Mouse (Mus musculus): ENCODE measurements around the gene P2ry10. TPM values are rescaled to one million over a fixed set of nuclear protein-coding genes. Genes with fewer than 3 reads are reported as not detected.
"Not testable (repeated sequence)": the region's sequence is repeated elsewhere in the genome, so short reads cannot be mapped to it uniquely, and the experiment has no call there.

P2ry10 gene
- not detected for total RNA-seq (2021)
- long read RNA-seq, experiment 1: 0 reads
- long read RNA-seq, experiment 2: 0 reads

DNA sequence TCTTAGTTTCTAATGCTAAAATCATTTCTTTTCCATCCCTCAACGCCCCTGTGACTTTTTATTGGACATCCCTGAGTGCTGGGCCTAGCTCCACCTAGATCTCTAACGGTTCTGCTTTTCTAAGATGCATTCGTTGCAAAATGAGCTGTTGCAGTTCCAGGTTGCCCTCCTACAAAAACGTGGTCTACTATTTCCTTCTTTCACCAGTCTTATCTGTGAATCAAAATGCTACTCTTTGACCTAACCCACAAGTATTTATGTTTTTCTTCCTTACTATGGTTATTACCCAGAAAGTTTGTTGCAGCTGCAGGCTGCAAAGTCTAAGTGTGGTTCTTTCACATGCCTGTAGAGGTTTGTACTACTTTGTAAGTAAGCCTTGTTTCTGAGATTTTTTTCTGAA lies at the start of gene P2ry10:
TSS of gene P2ry10 (plus strand) at position 316 of the 400 bp plus-strand sequence.
- no peak for DNase-seq (ENCODE audit: low spot score in 2 of 2)

DNA sequence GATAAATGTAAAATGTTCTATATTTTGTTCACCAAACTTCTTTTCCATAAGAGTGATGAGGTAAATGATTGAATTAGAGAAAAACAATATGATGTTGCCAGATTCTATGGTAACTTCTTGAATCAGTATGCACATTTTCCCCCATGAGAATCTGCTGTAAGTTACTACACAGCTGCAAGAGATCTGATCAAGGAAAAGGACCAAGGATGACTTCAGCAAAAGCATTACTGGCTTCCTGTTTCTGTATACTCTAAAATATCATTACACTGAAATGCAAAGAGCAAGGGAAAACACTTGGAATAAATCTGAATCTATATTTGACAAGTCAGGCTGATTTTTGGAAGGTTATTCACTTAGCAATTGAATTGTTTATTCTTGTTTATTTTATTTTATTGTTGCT lies 49.1 kb upstream of the P2ry10 start:
- no peak for DNase-seq (ENCODE audit: low spot score in 2 of 2)

DNA sequence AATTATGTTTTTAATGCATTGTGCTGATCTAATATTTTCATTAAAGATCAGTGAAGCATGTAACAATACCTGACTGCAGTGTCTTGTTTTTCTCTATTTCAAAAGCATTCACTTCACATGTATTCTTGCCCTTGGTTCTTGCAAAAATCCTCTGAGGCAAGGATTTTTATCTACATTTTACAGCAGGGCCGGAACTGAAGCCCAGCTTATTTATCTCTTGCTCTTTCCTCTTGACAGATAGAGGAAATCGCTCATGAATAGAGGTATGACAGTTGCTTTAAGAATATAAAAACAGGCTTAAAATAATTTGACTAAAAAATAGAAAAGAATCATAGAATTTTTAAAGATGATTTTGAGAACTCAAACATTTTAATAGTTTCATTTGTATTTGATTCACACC lies 48.7 kb upstream of the P2ry10 start:
- no peak for DNase-seq (ENCODE audit: low spot score in 2 of 2)

DNA sequence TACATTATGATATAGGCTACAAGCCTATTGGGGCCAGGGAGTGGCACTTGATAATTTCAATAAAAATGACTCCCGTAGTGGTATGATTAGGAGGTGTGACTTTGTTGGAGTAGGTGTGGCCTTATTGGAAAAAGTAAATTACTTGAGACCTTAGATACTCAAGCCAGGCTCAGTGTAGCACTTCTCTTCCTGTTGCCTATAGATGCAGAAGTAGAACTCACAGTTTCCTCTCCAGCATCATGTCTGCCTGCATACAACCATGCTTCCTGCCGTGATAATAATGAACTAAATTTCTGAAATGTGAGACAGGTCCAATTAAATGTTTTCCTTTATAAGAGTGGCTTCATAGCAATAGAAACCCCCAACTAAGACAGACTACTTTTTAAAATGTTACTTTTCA lies 45.9 kb upstream of the P2ry10 start:
- DNase-seq (ENCODE audit: low spot score in 2 of 2): no peak

DNA sequence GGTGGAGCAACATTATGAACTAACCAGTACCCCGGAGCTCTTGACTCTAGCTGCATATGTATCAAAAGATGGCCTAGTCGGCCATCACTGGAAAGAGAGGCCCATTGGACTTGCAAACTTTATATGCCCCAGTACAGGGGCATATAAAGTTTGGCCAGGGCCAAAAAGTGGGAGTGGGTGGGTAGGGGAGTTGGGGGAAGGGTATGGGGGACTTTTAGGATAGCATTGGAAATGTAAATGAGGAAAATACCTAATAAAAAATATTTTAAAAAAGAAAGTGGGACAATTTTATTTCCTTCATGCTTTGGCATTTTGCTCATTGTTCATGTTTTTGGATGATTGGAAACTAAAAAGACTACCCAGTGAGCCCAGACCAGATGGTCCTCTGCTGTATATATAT lies 4.9 kb upstream of the P2ry10 start:
- not testable (repeated sequence) for DNase-seq (ENCODE audit: low spot score in 2 of 2)

DNA sequence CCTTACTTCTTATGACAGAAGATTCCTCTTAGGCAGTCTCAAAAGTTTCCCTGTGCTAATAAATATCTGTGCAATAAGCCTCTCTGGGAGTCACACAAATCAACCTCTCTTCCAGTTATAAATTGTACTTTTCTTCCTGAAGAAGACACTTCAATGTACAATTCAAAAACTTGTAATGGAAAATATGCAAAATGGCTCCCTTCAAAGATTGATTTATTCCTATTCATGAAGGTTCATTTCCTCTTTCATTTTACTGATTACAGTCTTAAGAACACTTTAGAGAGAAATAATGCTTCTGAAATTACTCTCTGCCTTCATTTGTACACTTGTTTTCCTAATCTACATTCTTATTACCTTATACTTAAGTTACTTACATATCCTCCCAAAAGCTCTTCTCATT lies 4.0 kb upstream of the P2ry10 start:
- no peak for DNase-seq (ENCODE audit: low spot score in 2 of 2)

DNA sequence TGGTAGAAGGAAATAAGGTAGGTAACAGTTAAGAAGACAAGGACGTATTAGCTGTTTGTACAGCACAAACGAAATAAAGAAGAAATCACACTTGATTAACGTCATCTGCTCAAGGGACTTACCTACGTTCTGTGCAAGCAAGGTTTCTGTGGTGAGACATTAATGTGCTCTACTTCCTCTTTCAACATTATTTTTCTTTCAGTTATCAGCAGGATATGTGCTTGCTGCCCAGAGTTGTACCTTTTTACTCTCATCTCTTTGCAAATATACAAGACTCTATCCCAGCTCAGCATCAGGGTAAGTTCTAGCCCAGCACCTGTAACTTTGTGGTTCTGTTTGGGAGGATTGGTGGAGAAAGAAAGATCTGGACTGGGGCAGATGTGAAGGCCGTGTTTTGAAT lies 839 bp downstream of the P2ry10 start:
- no peak for DNase-seq (ENCODE audit: low spot score in 2 of 2)

DNA sequence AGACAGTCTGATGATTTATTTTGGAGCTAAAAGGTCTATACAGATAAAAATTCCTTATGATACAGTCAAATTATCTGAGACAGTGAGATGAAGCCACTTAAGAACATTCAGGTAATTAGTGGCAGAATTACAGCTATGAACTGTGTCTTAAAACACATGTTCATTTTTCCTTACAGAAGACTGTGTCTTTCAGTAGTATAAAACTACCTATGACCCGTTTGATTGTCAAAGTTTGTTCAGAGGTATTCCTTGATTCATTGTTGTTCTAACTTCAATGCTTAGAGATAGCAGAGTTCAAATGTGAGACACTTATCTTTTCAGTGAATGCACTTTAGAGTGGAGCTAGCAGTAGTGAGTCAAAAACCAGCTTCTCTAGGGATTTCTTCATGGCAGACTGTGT lies 1.6 kb downstream of the P2ry10 start:
- DNase-seq (ENCODE audit: low spot score in 2 of 2): no peak

DNA sequence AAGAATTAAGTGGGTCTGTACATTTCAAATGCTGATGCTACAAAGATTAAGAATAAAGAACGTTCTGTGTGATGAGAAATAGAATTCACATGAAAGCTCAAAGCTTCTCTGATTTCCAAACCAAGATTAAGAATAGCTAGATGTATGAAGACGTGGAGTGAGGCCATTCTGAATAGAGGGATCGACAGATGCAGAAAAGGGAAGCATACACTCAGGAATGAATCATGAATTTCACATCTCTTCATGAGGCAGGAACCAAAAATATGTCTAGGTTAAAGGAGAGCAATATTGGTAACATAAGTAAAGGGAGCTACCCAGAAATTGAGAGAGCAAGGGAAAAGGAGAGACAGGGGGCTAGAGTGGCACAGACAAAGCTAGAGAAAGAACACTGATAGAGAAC lies 7.3 kb downstream of the P2ry10 start:
- DNase-seq (ENCODE audit: low spot score in 2 of 2): no peak

DNA sequence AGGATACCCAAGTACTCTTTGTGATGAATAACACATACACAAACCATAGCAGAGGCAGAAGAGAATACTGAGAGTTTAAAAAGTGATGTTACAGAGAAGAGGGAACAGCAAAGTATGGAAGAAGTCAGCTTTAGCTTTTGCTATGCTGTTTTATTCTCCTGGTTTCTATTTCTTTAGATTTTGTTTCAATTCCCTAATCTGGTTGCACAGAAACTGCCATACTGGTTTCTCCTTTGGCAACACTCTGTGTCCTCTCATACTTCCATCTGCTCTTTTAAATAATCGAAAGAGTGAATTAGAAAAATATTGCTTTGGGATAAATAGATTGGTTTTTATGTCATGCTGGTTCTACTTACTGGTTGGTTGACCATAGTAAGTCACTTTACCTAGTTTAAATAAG lies 28.0 kb downstream of the P2ry10 start:
- no peak for DNase-seq (ENCODE audit: low spot score in 2 of 2)

DNA sequence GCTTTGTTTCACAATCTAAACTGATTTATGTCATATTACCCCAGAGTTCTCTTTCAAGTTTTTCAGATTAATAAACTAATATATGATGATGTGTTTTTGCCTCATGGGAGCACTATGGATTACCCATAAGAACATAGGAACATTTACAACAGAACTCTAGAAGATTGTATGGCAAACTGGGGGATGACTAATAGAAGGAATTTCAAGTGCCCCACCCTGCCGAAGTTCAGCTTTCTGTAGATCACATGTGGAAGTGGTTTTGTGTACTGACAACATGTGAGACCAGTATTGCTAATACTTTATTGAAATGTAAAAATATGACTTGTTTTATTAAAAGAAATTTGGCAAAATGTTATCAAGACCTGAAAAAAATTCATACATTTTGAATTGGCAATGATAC lies 28.7 kb downstream of the P2ry10 start:
- DNase-seq (ENCODE audit: low spot score in 2 of 2): no peak

DNA sequence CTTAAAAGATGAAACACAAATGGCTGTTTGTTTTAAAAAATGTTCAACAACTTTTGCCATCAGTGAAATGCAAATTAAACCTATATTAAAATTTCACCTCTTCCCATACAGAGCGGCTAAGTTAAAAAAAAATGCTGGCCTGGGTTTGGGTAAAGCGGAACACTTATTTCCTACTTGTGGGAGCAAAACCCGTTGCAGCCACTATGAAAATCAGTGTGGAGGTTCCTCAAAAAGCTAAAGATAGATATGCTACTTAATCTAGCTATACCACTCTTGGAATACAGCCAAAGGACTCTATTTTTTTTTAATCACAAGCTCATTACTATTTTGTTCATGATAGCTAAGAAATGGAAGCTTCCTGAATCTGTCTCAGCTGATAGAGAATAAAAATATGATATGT lies 54.9 kb downstream of the P2ry10 start:
- no peak for DNase-seq (ENCODE audit: low spot score in 2 of 2)

DNA sequence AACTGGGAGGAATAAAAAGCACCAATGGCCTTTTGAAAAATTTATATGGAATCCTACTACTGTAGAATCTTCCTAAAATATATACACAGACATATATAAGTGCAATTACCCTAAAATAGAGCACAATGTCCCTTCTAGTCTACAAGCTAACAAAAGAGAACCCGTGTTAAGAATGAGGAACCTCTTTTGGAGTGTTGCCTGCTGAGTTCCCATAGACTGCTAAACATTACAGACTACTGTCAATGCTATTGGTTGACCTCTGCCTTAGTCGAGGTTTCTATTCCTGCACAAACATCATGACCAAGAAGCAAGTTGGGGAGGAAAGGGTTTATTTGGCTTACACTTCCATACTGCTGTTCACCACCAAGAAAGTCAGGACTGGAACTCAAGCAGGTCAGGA lies 55.6 kb downstream of the P2ry10 start:
- no peak for DNase-seq (ENCODE audit: low spot score in 2 of 2)

DNA sequence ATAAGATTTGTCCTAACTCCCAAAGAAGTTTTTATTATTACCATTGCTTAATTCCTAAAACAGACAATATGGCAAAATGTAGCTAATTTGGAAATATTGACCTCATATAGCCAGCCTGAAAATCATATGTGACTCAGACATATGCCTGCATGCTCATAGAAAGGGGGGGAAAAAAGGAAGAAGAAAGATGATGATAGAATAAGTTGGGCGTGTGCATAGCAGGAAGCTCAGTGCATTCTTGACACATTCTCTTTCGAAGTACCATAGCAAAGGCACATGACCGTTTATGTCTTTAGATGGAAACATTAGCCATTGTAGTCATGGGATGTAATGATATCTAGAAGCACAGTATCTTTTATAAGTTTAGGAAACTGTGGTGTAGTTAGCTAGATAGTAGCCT lies 60.4 kb downstream of the P2ry10 start, which contains the start of gene P2ry10b:
TSS of gene P2ry10b (plus strand) at position 247 of the 400 bp plus-strand sequence.
- DNase-seq (ENCODE audit: low spot score in 2 of 2): no peak

DNA sequence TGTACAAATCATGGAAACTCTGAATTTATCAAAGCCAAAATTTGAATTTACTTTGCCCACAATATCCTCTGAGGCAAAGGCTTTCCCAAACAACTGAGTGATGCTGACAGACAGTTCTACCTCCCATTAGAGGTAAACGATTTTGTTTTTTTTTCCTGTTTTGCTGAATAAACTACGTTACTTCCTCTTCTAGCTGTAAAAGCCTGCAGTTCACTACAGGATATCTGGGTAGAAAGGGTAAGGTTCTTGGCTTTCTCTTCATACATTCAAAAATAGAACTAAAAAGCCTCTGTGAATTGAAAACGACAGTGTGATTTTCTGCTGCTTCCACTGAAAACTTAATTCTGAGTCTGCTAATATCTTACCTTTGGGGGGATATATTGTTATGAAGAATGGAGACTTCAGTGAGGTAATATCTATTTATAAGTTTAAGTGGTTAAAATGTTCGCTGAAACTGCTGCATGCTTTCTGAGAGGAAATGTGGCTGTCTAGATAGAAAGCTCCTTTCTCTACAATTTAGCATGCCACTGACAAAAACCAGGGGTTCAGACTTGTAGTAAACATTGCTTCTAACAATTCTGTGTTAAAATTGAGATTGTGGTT lies 61.2 kb downstream of the P2ry10 start:
- no peak for DNase-seq (ENCODE audit: low spot score in 2 of 2)

DNA sequence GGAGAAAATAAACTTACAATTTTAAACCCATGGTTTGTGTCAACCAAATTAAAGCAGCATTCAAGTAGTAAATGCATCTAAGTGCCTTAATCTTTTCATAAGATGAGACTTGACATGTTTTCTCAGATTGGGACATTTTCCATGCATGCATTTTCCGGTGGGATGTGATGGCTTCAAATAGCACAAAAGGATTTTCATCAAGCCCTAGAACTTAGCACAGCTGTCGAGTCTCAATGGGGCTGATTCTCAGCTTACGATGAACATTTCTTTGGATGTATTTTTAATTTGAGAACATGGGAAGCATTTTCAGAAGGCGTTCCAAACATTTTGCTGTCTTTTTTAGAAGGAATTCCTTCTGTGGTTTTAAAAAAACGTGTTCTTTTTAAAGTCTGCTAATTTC lies 61.7 kb downstream of the P2ry10 start:
- DNase-seq (ENCODE audit: low spot score in 2 of 2): no peak

DNA sequence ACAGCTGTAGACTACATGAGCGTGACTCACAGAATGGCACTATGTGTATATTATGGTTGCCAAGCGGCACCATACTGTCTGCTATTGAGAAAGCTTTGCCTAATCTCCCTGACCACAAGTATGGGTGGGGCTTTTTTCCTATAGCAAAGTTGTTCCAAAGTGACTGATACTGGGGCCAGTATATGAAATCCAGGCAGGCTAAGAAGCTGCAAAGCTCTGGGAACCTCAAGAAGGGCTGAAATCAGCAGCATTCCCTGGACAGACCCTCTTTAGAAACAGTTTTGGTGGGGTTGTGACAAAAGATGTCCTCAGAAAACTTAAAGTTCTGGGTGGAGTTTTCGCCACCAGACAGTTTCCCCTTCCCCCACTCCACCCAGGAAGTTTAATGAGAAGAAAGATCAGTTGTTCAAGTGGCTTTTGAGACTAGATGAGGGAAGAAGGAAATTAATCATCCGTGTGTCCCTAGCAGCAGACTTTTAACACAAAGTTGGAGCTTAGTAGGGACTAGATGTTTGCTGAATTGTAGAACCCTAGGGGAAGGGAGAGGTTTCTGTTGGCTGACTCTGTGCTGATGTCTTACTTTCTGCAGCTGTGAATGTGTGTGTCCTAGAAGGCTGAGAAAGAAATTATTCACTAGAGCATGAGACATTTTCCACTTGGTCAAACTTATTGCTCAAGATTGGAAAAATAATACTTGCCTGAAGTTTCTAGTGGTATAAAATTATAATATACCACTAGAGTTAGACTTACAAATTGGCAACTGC lies 62.6 kb downstream of the P2ry10 start:
- no peak for DNase-seq (ENCODE audit: low spot score in 2 of 2)

Other genes with a start within 250 kb of the P2ry10 start
- gene Rtl3, start 247.8 kb upstream of the P2ry10 start, total RNA-seq (2021): not detected
- under 1 TPM; 0.73 to 0.84 TPM for gene Lpar4, start 167.9 kb upstream of the P2ry10 start, total RNA-seq (2021)
- under 1 TPM; 0.28 to 0.30 TPM for gene P2ry10b, start 60.4 kb downstream of the P2ry10 start, total RNA-seq (2021)
- not detected for gene Gpr174, start 167.4 kb downstream of the P2ry10 start, total RNA-seq (2021)